Mouse (Mus musculus) megakaryocyte, embryonic 14.5 days (primary cell): ENCODE measurements around the gene Marc2.

Experiments
- FLI1 ChIP-seq: IDR thresholded peaks from 2 replicates; pipeline ENCODE4 v1.6.1; 2012; ENCODE audit warnings: low read length, inconsistent platforms, mixed read lengths
- GATA1 ChIP-seq: IDR thresholded peaks from 3 replicates; pipeline ENCODE4 v1.6.1; 2012; ENCODE audit warnings: mixed read lengths, low read length, inconsistent platforms, borderline replicate concordance

DNA sequence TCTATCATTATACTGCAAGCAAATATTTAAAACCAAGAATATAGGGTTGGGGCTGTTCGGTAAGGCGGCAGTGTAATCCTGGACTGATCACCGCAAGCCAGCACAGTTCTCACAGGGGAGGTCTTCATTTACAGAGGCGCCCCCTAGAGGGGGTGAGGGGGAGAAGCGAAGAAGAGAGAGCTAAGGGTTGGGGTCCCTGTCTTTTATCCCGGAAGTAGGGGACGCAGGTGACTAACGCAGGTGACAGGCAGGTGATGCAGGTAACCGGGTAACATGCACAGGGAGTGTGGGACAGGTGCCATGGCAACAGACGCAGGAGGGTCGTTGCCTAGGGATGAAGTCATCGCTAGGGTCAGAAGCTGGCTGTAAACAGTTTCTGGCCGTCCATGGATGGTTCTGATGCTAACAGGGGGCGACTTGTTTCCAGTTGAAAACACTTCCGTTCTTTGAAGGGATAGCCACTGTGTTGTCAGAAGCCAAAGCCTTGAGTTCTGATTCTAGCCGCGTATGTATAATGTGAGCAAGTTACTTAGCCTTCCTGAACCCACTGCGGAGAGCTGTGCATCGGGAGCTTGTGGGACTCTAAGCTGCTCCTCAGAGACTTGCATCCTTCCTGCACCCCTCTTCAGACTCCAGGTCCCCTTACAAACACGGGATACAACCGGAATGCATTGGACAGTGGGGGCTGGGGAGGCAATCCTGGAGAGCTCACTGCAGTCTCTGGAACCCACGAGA, 69.0 kb downstream of the Marc2 start:
- TF ChIP-seq GATA1 (no peak), FLI1 (no peak)
